Mouse (Mus musculus) spleen, postnatal 14 days (tissue): ENCODE data around the gene Lmnb2.

Experiments
- DNase-seq, 2 experiments: peaks; one replicate each; pipeline ENCODE4 v3.0.0; 2021 to 2022; ENCODE audit warnings: low spot score in 2 of 2

Lmnb2 gene

DNA sequence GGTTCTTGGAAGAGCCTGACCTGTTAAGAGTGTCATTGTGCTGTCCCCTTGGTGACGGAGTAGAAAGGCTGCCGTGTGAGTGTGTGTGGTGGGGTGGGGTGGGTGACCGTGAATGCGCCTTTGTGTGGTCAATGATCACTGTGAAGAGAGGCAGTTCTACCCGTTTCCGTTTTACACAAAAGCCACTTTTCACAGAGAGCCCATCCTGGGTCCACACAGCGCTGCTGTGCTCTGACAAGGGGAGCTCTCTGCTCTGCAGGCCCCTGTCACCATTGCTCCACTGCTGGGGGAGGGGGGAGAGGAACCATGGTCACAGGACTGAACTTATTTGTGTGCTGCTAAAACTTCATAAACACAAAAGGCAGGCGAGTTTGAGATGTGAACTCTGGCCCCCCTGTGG, 60.7 kb downstream of the Lmnb2 start:
- DNase-seq = no peak

DNA sequence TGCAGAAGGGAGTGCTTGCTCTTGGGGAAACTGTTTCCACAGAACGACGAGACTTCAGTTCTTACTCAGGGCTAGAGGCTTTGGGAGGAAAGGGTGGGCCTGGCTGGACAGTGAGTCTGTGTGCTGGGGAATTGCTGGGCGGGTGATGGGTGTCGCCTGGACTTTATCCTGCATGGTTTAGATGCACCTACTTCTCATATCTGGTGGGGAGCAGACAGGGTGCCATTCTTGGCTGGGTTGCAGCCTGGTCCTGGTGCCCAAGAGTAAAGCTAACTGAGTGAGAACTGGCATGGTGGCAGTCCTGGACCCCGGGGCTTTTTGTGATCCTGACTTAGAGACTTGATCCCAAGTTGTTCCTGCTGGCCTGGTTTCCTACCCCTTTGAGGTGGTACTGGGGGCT, 61.1 kb downstream of the Lmnb2 start:
- DNase-seq = peak; percentile 55 to 59

DNA sequence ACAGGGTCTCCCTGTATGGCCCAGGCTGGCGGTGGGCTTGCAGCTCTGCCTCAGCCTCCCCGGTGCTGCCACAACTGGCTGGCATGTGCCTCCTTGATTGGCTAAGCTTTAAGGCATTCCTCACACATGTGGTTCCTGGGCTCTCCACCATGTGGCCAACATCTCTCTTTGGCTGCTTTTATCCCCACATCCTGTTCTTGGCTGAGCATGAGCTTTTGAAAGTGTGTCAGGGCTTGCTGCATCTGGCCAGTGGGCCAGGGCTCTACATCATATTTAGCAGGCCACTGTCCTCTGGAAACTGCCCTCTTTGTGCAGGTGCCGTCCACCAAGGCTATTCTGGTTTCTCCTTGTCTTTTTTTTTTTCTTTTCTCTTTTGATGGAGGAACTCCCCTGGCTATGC, 61.8 kb downstream of the Lmnb2 start:
- DNase-seq = peak in 1 of 2 experiments; percentile 26

DNA sequence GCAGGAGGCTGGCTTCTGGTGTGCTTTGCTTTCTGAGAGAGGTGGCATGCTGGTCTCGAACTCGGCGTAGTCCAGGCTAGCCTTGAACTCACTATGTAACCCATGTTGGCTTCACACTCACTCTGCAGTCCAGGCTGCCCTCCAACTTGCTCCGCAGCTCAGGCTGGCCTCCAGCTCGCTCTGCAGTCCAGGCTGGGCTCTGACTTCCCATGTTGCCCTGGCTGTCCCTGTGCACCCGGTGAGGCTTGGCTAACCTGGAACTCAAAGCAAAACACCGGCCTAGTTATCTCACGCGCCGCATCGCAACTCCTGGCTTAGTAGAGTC, 62.3 kb downstream of the Lmnb2 start:
- DNase-seq = peak; percentile 21 to 25

DNA sequence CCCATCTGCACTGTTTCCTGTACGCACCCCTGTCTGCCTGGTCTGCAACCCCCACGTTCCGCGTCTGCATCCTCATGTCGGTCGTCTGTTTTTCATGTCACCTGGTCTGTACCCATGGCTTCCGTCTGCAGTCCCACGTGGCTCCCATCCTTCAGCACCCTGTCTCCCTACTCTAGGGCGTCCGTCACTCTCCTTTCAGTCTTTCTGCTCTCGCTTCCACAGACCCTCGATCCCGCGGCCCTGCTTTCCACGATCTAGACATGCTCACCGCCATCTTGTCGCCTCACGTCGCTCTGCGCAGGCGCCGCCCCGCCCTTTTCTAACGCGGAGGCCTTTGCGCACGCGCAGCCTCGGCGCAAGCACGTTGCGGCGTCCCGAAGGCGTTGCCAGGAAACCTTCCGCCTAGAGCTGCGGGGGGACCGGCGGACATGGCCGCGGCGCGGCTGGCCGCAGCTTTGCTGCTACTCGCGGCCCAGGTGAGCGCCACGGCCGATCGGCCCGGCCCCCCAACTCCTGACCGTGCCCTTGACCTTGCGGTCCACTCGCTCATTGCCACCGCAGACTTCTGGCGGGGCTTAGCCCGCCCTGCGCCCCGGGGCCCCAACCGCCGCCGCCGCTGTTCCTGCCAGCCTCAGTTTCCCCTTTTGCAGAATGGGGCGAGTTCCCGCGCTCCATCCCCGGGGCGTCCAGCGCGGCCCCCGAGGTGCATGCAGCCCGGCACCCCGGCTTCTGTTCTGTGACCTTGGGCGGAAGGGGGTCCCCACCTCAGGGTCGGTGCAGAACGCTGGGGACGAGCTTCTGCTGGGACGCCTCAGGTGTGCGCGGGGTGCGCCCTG, 62.9 kb downstream of the Lmnb2 start, which contains the start of the genes Lsm7 and Sppl2b:
Gene Lsm7, minus strand, starts transcription at position 297 of the 836 bp plus-strand sequence.
Gene Sppl2b, plus strand, starts transcription at position 363 of the 836 bp plus-strand sequence.
- peak; percentile 98 to 99 for DNase-seq
